Mouse (Mus musculus) heart, adult 2 months (tissue): ENCODE measurements at regions not wholly inside any gene's neighbourhood (a gene's known extent, or its start where the extent isn't known, plus 50 kb on each side); places are given as distances from the start of the nearest gene placed in this dataset.

Experiments used
- CTCF ChIP-seq: fragments of 200-600 bp; IDR thresholded peaks from 2 replicates; pipeline ENCODE4 v1.8.1; 2022; ENCODE audit warnings: antibody characterized with exemption, mild to moderate bottlenecking, moderate library complexity
- POLR2A ChIP-seq: fragments of 200-500 bp; IDR thresholded peaks from 2 replicates; pipeline ENCODE4 v1.6.1; 2011; ENCODE audit warnings: mild to moderate bottlenecking, low read depth, low read length, control low read depth; ENCODE audit not compliant: insufficient read depth

DNA sequence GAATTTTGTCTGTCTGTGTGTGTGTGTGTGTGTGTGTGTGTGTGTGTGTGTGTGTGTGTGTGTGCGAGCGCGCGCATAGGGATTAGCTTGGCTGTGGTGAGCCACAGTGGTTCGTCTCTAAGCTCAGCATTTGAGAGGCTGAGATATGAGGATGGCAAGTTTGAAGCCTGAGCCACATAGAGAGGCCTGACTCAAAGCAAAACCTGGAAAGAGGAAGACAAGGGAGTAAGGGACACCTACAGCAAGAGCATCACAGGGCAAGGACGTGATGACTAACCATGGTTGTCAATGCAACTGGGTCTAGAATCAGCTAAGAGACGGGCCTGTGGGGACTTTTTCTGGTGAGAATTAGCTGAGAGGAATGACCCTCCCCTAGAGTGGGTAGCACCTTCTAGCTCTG lies 59.2 kb upstream of the Ivns1abp start:
- TF ChIP-seq CTCF (no peak), POLR2A (no peak)
